Mouse (Mus musculus): ENCODE measurements around the gene Itgb8. TPM values are rescaled to one million over a fixed set of nuclear protein-coding genes. Genes with fewer than 3 reads are reported as not detected.

Gene Itgb8
- total RNA-seq, 2 experiments from 2014 or later = not detected

GRCm38 (mm10) chr12:119210073-119210425 lies 28.6 kb downstream of the Itgb8 start:
- no peak for ATAC-seq (ENCODE audit: poor library complexity, severe bottlenecking)

- ATAC-seq (ENCODE audit: poor library complexity, severe bottlenecking) = no peak
Measured at GRCm38 (mm10) chr12:119209384-119210072, 29.1 kb downstream of the Itgb8 start.

- ATAC-seq (ENCODE audit: poor library complexity, severe bottlenecking) = peak; percentile 92
Measured at GRCm38 (mm10) chr12:119207464-119207801, 31.2 kb downstream of the Itgb8 start.

- peak; percentile 80 for ATAC-seq (ENCODE audit: poor library complexity, severe bottlenecking)
Measured at GRCm38 (mm10) chr12:119206711-119207463, 31.7 kb downstream of the Itgb8 start.

- ATAC-seq (ENCODE audit: poor library complexity, severe bottlenecking) = no peak
Measured at GRCm38 (mm10) chr12:119204411-119204810, 34.2 kb downstream of the Itgb8 start.

- ATAC-seq (ENCODE audit: poor library complexity, severe bottlenecking) = no peak
Measured at GRCm38 (mm10) chr12:119202766-119203165, 35.8 kb downstream of the Itgb8 start.

GRCm38 (mm10) chr12:119195145-119195544 lies 43.5 kb downstream of the Itgb8 start:
- peak; percentile 78 for ATAC-seq (ENCODE audit: poor library complexity, severe bottlenecking)

DNA sequence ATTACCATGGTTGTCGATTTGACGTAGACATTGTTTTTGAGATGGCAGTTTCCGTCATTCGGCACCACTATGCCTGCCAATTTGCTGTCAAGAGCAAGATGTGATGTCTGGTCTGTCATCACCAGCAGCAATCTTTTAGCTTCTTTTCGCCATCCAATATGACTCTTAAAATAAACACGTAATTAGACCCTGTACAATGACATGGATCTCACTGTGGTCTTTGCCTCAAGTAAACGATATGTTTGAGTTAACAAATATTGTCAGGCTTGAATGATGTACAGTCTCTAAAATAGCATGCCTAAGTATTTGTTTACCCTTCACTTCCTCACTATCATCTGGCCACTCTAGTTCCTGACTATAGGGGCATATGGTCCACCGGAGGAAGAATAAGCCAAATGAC lies 48.8 kb downstream of the Itgb8 start:
- no peak for ATAC-seq (ENCODE audit: poor library complexity, severe bottlenecking)

- ATAC-seq (ENCODE audit: poor library complexity, severe bottlenecking) = no peak
Measured at GRCm38 (mm10) chr12:119185441-119185840, 53.2 kb downstream of the Itgb8 start.

- no peak for ATAC-seq (ENCODE audit: poor library complexity, severe bottlenecking)
Measured at GRCm38 (mm10) chr12:119182215-119182924, 56.2 kb downstream of the Itgb8 start.

DNA sequence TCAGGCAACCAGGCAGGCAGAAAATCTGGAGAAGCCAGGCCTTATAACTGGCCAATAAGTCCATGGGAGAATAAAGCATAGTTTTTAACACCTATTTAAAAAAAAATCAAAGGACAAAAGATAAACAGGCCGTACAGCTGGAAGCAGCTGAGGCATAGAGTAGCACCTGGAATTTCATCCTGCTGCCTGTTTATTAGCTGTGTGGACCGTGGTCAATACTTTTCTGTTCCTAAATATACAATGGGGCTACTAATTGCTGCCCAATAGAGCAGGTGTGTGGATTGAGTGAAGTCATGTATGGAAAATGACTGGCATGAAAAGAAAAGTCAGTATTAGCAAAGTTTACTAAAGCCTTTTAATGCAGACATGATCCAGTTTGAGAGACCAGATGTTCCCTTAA lies 62.6 kb downstream of the Itgb8 start:
- no peak for ATAC-seq (ENCODE audit: poor library complexity, severe bottlenecking)

GRCm38 (mm10) chr12:119169828-119170539 lies 68.6 kb downstream of the Itgb8 start:
- peak; percentile 38; the same call in 1 of the 2 replicates for ATAC-seq (ENCODE audit: poor library complexity, severe bottlenecking)

DNA sequence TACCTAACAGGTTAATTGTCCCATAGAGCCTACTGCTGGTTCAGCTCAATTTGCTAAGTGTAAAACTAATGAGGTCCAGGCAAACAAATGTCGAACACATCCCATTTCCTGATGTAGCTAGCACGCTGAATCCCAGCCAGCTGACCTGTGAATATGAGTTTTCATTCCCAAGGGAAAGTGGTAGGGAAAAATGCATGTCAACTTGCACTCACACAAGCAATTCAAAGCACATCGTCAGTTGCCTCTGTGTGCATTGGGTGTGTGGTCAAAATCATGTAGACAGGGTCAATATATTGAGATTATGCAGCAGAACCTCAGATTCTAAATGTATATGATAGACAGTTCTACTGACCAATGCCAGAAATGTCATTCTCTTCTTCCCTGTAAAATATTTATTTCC lies 69.5 kb downstream of the Itgb8 start:
- ATAC-seq (ENCODE audit: poor library complexity, severe bottlenecking) = no peak

GRCm38 (mm10) chr12:119165115-119165514 lies 73.5 kb downstream of the Itgb8 start:
- ATAC-seq (ENCODE audit: poor library complexity, severe bottlenecking) = no peak

DNA sequence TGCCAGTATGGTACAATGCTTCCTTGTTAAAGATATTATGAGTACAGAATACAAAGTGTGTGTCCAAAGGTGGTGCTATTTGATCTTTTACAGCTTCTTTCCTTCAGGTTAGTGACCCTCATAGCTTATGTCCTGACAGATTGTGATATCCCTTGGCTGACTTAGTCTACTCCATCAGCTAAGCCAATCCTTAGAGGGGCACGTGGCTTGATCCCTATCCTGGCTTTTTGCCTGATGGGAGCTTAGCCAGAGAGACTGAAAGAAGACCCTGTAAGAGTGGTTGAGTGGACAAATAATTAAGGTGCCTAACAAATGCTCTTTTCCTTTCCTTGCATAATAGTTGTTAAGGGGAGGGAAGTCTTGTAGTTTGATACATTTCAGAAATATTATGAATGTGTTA lies 73.9 kb downstream of the Itgb8 start:
- ATAC-seq (ENCODE audit: poor library complexity, severe bottlenecking) = no peak

DNA sequence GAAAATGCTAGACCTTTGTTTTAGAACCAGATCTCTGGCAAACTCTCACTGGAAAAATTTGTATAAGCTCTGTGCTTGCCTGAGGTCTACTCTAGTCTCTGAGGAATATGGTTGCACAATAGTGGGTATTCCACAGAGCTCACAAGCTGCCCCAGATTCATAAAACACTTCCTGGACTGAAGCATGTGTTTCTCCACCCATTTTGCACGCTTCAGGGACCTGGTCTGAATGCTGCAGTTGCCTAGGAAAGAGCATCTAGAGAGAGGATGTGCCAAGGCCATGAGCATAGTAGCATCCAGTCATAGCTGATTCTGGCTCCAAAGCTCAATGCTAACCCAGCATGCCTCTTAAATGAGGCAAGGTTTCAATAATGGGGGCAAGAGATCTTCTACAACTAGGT lies 74.4 kb downstream of the Itgb8 start:
- peak; percentile 72 for ATAC-seq (ENCODE audit: poor library complexity, severe bottlenecking)

DNA sequence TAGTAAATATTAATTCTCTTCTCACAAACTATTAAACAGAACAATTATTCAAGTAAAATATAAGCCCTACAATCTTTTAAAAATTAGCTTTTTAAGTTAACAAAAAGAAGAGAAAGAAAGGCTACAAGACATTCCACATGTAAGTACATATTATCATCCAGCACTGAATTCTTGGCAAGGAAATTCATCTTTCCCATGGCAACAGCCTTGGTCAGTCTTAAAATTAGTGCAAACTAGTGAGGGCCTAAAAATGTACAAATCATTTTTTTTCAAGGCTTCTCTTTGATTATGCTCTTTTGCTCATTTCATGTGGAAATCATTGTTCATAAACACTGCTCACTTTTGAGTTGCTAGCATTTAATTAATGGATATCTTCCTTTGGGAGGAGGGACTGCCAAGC lies 77.8 kb downstream of the Itgb8 start:
- ATAC-seq (ENCODE audit: poor library complexity, severe bottlenecking) = no peak

GRCm38 (mm10) chr12:119159254-119159933 lies 79.2 kb downstream of the Itgb8 start:
- ATAC-seq (ENCODE audit: poor library complexity, severe bottlenecking) = no peak

DNA sequence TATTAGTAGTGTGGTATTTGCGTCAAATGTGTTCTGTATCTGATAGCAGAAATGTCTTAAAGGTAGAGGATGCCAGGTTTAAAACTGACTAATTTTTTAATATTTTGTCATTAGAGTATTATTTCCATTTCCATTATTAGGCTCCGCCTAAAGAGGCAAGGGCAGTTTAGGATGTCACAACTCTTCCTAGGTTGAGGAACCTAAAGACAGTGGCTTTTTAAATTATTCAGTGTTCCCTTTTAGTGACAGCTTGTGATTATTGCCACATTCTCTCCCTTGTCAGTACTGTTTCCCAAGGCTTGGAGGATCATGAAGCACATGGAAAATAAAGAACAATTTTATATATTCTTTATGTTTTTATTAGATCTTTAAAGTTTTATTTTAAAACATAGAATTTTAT lies 80.9 kb downstream of the Itgb8 start:
- ATAC-seq (ENCODE audit: poor library complexity, severe bottlenecking) = peak; percentile 84

DNA sequence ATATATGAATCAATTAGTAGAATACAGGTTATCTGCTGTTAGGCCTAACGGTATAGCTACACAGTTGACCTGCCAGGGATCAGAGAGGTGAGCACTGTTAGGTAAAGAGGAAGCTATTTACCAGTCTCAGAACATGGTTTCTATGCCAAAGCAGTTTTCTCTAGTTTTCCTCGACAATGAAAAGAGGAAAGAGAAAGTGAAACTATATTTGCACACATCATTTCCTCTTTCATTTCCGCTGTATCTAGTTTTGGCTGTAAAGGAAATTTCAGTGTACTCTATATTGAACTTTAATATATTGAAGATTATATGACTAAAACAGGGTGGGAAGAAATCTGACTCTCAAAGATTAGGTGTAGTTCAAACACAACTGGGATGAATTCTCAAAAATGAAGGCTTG lies 81.5 kb downstream of the Itgb8 start:
- peak; percentile 77 for ATAC-seq (ENCODE audit: poor library complexity, severe bottlenecking)

DNA sequence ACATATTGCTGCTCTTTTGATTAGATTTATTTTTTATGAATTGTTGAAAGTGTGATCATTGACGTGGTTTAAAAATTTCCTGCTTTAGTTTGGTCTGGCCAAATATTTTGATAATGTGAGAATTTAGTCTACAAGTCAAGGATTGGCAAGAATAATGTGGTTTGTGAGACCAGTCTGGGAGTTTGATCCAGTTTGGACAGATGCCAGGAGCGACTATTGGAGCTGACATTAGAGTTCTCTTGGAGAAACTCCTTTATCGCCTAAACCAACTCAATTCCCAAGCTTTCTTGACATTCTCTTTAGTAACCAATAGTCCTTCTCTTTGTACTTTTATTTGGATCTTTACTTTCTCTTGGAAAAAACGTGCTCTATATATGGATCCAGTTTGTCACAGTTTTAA lies 83.0 kb downstream of the Itgb8 start:
- no peak for ATAC-seq (ENCODE audit: poor library complexity, severe bottlenecking)
